Mouse (Mus musculus): Measurements from ENCODE around the gene Esrra.

Esrra gene

DNA sequence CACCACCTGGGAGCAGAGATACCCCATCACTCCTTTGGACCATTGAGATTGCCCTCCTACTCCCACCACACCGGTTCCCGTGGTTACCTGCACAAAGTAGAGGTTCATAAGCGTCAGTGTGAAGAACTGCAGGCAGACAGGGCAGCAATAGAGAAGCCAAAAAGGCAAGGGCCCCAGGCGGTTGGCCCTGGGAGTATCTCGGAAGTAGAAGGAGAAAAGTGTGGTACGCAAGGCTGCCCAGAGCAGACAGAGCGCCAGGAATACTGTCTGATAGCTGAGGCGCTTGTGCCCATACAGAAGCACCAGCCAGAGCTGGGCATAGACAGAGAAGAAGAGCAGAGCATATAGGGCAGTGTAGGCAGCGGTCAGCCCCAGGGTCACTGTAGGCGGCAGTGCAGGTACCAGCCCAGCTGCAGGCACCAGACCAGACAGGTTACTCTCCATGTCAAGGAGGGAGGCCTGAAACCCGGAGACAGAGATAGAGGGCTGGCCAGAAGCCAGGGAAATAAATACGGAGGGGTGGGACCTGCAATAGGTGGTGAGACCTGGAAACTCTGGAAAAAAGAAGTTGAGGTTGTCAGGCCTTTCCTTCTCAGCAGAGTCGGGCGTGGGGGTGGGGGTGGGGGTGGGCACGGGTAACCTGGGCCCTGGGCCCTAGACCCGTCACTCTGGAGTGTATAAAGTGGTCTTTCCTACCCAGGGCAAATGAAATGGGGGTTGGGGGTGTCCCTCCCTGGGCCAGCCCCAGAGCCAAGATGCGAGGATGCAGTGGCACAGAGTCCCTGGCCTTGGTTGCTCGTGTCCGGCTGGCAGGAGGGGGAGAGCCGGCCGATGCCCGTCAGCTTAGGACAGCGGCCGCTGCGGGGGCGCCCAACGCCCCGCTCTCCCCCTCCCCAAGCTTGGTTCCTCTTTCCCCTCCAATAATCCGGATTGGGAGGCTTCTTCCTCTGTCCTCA lies 19.1 kb upstream of the Esrra start:
- no peak for DNase-seq

DNA sequence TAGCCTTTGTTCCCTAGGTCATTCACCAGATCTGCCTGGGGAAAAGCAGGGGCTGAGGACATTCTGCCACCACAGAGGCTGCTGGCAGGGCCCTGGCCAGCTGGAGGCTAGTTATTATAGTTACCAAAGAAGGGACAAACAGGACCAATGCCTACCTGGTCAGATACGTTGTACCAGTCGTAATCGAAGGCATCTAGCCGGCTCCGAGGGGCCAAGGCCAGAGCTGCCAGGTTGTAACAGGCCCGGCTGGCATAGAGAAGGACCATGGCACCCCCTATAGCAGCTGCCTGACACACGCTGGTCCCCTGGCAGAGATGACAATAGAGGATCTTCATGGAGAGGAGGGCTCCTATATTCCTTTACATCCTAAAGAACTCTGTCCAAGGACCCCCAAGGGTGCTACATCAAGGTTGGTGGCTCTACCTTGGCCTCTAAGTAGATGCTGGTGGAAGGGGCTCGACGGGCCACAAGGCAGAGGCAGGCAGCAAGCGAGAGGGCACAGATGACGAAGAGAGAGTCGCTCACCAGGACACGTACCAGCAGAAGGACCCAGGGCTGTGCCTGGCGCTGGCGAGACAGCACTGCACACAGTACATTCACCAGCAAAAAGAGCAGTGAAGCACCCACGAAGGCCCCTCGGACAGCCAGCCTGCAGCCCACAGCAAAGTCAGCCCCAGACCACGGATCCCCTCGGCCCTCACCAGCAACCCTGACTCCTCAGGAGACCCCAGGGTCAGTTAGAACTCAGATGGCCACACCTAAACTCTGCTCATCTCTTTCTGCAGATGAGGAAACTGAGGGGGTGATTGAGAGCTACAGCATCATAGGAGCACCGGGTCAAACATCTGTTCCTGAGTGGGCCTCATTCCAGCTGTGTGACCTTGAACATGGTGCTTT lies 17.7 kb upstream of the Esrra start:
- no peak for DNase-seq

DNA sequence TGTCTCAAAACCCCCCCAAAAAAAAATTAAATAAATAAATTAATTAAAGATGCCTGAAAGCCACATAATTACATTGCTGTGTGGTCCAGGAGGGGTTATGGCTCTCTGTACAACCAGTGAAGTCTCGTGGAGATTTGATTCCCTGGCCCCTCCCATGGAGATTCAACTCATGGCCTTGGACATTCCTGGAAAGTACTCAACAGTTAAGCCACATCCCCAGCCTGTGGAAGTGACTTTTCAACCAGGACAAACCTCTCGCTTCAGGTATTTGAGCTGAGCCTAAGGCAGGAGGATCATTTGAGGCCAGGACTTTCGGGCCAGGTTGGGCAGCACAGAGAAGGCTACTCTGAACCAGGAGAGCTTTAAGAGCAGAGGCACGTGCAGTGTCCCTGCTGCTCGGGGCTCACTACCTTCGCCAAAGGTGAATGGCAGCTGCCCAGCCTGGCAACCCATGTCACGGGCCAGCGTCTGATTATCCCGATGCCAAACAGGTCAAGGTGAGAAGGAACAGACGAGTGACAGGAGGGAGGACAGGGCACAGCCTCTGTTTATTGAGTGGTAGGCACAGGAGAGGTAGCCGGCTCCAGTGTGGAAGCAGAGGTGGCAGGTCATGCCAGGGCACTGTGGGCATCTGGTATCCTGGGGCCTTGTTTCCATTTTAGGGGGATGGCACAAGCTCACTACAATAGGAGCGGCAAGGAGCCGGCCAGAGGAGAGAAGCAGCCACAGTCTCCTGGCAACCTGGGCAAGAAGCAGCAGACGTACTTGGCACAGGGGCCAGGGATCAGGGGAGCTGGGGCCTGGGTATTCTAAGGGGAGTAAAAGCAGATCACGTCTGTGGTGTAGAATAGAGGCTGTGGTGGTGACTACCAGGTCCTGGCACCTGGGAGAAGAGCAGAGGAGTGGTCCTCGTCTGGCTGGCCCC lies 16.2 kb upstream of the Esrra start:
- DNase-seq = no peak

DNA sequence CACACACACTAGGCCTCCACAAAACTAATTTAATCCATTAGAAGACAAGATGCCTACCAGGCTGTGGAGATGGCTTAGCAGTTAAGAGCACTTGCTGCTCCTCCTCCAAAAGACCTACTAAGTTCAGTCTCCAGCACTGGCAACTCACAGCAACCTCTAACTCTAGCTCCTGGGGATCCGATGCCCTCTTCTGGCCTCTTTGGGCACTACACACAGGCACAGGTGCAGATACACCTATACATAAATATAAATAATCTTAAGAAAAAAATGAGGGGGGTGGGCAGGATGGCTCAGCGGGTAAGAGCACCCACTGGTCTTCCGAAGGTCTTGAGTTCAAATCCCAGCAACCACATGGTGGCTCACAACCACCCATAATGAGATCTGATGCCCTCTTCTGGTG lies 14.7 kb upstream of the Esrra start:
- no peak for DNase-seq

- DNase-seq = no peak
Observed at GRCm38 (mm10) chr19:6934195-6934977, 12.8 kb upstream of the Esrra start, which contains the start of gene Kcnk4. Kcnk4 (minus strand) TSS chr19:6934515.

- no peak for DNase-seq
Observed at GRCm38 (mm10) chr19:6933436-6934194, 12.0 kb upstream of the Esrra start.

GRCm38 (mm10) chr19:6933102-6933435 lies 11.5 kb upstream of the Esrra start:
- DNase-seq = no peak

DNA sequence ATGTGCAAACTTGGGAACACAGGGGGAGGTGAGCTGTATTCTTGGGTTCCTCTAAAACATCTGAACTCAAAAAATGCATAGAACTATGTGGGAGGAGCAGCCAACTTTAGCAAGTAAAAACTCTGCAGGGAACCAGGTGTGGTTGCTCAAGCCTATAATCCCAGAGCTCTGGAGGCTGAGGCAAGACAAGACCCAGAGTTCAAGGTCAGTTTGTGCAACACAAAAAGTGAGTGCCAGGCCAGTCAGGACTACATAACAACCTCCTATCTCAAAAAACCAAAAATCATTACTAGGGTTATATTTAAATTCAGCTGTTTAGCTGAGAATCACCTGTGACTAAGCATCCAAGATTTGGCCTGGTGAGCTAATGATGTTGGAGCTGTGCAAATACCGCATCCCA lies 10.4 kb upstream of the Esrra start:
- no peak for DNase-seq

- no peak for DNase-seq
Observed at GRCm38 (mm10) chr19:6931002-6931401, 9.4 kb upstream of the Esrra start.

- DNase-seq = no peak
Observed at GRCm38 (mm10) chr19:6928080-6928479, 6.5 kb upstream of the Esrra start.

DNA sequence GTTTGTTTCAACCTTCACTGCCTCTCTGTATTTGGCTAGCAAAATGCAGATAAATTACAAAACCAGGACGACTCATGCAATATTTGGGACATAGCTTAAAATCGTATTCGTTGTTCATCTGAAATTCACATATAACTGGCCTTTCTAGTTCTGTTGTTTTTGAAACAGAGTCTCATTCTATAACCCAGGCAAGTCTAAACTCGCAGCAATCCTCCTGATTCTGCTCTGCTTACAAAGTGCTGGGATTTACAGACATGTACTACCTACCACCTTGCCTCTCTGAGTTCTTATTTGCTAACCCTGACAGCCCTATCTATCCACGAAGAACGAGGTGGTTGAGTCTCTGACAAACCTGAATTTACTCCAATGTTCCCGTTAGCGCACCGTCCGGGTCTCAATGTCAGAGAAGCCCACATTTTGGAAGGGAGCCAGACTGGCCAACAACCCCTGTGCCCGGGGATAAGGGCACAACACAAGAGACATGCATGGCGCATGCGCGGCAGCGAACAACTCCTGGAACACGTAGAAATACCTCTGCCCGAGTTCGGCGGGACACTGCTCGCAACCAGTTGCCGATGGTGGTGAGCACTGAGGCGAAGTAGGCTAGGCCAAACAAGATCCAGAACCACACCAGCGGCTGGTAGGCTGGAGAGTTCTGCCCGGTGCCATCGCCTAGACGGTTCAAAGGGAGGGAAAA lies 5.1 kb upstream of the Esrra start:
- peak; percentile 68 for DNase-seq

DNA sequence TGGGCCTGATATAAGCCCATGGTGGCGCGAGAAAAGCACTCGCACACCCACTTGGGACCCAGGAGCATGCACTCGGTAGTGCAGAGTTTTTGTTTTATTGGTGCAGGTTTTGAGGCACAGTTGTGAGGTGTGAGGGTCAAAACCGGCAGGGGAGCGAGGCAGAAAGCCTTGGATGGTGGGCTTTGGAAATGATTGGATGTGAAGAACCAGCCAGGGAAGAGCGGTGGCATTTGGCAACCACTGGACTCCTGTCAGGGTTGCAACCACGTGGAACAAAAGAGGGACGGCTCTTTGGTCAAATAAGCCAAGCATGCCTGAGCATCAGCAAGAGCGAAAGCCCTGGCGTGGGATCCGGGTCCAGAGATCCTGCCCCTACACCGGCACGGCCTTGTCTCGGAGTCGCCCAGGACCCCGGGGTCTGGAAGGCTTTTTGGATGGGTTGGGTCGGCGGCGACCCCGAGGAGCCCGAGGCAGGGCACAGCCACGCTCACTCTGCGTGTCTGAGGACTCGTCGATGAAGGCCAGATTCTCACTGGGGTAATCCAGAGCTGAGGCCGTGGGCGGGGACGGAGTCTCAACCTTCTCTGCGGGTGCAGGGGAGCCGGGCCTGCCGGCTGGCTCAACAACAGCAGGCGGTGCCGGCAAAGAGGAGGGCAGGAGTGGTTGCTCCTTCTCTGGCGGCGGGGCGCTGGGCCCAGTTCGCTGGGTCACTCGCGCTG lies 4.2 kb upstream of the Esrra start:
- no peak for DNase-seq

DNA sequence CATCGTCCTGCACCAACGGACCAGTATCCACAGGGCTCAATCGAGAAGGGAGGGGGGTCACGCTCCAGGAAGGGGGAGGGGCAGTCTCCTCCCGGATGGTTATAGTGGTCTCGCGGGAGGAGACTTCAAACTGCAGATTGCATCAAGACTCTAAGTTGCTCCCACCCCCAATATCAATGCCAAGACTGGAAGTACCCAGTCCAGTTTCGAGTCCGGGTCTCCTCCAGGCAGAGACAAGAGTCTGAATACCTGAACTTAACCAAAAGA lies 3.6 kb upstream of the Esrra start, which contains the start of gene Catsperz:
Gene Catsperz (minus strand): TSS at position 74 of the 267 bp plus-strand sequence.
- no peak for DNase-seq

- DNase-seq = peak; percentile 92
Observed at GRCm38 (mm10) chr19:6924461-6925306, 3.1 kb upstream of the Esrra start.

DNA sequence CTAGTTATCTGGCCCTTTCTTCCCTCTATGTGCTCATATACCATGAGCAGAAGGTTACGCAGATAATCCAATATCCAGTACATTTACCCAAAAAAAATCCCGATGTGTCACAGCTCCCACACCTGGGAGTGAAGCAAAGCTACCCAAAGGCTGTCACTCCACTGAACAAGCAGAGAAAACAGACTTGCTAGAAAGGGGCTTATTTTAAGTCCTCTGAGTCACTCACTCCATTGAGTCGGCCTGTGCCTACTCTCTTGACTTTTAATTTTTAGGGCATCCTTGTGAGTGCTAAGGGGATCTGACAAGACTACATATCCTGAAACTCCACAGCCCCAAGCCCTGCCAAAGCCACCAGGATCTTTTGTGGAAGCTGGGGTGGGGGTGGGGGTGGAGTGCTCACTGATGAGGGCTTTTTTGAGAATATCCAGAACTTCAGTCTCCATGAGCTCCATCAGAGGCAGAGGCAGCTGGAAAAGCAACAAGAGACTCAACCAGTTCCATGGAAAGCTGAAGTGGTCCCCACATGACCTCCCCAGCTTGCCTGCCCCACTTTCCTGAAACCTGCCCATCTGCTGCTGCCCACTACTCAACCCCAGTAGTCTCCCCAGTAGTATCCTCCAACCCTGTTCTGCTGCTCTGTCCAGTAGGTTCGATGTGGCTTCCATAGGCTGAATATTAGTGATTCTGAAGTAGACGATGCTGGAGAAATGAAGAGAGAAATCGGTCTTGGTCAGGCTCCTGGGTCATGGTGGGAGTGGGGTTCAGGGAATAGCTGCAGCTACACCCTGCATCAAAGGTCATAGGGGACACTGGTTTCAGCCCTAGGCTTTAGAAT lies 1.5 kb upstream of the Esrra start:
- no peak for DNase-seq

DNA sequence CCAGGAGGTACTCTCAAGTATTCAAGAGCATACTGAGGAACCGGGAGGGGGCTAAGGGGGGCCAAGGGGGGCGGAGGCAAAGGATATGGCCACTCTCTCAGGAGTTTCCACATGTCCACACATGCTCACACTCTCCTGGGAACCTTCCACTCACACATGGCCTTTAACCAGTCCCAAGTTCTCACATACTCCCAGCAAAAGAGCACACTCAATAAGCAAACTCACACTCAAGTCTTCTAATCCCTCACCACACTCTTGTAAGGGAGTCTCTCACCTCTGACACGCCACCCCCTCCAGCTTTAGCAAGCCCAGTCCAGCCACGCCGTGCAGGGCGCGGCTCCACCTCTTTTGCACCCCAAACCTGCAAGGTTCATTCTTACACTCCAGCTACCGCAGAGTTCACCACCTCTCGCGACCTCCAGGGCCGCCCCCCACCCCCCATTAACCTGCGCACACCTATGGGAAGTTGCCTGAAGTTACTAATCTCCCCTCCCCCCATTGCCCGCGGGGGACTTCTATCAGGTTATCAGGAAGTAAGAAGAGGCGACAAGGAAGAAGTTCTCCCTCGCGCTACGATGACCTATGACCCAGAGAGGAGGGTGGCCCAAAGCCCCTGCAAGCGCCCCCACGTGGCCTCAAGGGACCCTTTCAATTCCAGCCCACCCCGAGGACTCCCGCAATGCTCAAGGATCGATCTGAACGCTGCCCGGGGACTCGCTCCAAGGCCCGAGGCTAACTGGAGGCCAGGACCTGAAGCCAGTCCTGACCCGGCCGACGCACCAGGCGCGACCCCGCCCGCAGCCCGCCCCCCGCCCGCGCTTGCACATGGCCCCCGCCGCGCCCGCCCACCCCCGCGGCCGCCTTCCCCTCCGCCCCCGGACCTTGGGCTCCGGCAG lies 624 bp downstream of the Esrra start:
- DNase-seq = peak; percentile 76
